Mouse (Mus musculus): ENCODE measurements around the gene Tmed11.
"Not testable (repeated sequence)": the region's sequence is repeated elsewhere in the genome, so short reads cannot be mapped to it uniquely, and the experiment has no call there.

Tmed11 gene

GRCm38 (mm10) chr5:108795263-108795662 is at the start of gene Tmed11:
Gene Tmed11 (minus strand): TSS chr5:108795363.
- DNase-seq (ENCODE audit: low spot score in 2 of 2) = not testable (repeated sequence)

GRCm38 (mm10) chr5:108836156-108836555 is 41.0 kb upstream of the Tmed11 start:
- no peak for DNase-seq (ENCODE audit: low spot score in 2 of 2)

DNA sequence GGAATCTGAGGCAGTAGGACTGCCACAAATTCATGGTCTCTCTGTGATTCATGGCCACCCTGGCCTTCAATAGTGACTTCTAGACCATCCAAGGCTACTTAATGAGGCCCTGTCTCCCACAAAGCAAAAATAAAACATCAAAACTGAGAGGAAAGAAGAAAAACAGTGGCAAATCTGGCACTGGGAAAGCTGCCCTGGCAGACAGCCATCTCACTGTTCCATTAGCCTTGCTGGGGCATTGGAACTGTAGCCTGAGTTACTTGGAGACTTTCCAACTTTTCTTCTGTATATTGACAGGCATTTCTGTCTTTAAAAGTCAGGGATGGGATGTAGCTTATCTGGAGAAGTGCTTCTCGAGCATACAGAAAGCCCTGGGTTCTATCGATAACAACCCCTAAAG is 28.1 kb upstream of the Tmed11 start:
- DNase-seq (ENCODE audit: low spot score in 2 of 2) = no peak

DNA sequence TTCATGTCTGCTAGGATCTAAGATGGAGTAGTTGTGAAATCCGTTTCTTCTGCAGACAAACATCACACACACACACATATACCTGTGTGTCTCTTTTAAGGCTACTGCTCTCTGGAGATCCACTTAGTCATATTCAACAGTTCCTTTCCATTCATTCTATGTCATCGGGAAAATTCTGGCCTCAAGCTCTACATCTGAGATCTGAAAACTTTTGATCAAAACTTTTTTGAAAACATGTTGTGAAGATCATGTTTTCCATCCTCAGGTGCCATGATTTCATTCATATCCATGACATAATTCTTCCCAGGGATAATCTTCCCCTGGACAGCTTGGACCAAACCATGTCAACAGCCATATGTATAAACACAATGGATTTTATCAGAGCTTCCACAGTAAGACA is 13.6 kb upstream of the Tmed11 start, which contains the start of gene Vmn2r8:
Gene Vmn2r8 (minus strand): TSS at position 101 of the 400 bp plus-strand sequence.
- not testable (repeated sequence) for DNase-seq (ENCODE audit: low spot score in 2 of 2)

DNA sequence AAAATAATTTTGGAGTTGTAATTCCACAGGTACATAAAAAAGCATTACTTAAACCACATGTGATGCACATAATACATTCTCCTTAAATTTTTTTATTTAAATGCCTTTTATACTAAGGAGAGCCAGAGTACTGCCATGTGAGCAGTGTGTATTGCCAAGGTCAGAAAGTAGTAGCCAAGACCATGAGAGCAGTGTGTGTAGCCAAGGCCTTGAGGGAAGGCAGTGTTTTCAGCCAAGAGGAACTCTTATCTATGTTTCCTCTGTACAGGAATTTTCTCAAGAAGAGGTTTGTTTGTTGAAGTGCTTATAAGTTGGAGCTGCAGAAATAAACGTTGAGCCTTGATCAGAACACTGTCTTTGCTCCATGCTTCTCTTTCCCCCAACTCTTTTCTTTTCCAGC is 8.5 kb upstream of the Tmed11 start:
- no peak for DNase-seq (ENCODE audit: low spot score in 2 of 2)

DNA sequence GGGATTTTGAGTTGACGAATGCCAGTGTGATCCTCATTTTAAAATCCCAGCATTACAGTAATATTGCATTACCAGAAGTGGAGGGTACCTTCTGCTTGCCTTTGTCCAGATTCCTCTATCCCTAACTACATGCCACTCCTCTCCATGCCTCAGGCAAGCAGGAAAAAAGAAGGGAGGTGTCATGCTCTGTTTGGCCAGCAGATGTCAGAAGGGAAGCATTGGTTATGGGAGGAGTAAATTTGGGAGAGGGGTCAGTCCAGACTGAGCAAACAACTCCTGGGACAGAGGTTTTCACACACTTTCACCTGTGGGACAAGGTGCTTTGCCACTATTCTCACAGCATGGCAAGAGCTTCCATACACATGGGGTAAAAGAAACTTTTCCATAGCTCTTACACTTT is 4.8 kb downstream of the Tmed11 start:
- DNase-seq (ENCODE audit: low spot score in 2 of 2) = not testable (repeated sequence)

- no peak for DNase-seq (ENCODE audit: low spot score in 2 of 2)
Measured at GRCm38 (mm10) chr5:108774630-108775306, 20.4 kb downstream of the Tmed11 start, which contains the start of gene Rnf212. Gene Rnf212 (minus strand): TSS chr5:108774982.

DNA sequence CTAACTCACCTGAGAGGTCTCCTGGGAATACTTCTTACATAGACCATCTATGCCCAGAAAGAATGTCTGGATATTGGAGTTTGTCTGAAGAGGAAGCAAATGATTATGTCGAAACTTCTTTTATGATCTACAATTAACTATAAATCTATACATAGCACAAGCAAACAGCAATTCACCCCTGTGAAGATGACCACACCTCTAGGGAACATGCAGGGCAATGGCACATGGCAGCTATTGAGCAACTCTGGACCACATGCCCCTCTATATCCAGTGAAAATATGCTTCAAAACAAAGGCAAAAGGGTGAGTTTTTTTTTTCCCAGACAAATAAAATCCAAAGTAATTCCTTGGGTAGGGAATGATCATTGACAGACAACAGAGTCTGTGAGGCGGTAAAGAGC is 35.2 kb downstream of the Tmed11 start:
- DNase-seq (ENCODE audit: low spot score in 2 of 2) = no peak

DNA sequence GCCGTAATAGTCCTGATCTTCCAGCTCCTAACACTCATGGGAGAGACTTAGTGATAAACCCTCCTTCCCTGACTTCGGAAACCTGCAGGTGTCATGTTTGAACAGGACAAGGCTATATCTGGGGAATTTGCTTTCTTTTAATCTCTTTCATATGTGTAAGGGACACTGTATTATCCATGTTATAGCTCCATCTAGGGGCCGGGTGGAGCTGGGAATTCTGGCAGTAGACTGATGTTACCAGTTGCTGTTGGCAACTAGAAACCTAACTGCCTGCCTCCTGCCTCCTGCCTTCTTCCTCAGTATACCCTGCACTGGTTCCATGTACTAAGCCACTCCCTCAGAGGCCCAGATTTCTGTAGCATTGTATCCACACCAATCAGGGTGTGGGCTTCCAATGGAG is 36.8 kb downstream of the Tmed11 start:
- DNase-seq (ENCODE audit: low spot score in 2 of 2) = no peak

DNA sequence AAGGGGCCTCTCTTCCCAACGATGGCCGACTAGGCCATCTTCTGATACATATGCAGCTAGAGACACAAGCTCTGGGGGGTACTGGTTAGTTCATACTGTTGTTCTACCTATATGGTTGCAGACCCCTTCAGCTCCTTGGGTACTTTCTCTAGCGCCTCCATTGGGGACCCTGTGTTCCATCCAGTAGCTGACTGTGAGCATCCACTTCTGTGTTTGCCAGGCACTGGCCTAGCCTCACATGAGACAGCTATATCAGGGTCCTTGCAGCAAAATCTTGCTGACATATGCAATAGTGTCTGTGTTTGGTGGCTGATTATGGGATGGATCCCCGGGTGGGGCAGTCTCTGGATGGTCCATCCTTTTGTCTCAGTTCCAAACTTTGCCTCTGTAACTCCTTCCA is 43.9 kb downstream of the Tmed11 start:
- DNase-seq (ENCODE audit: low spot score in 2 of 2) = not testable (repeated sequence)

- no peak for DNase-seq (ENCODE audit: low spot score in 2 of 2)
Measured at GRCm38 (mm10) chr5:108750328-108751210, 44.6 kb downstream of the Tmed11 start.

DNA sequence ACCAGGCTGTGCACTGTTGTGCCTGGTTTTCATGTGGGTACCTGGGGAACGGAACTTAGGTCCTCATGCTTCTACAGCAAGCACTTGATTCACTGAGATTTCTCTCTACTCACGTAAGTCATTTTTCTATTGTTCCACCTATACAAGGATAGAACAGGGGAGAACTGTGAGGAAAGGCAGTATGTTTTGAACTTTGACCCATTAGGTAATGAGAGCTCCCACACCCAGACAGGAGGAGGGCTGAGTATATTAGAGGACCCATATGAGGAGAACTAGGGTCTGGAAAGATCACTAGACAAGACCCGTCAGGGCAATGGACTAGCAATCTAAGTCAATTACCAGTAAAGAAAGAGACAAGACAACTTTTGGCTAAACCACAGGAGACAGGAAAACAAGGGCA is 50.5 kb downstream of the Tmed11 start:
- DNase-seq (ENCODE audit: low spot score in 2 of 2) = no peak

GRCm38 (mm10) chr5:108743856-108744255 is 51.3 kb downstream of the Tmed11 start:
- no peak for DNase-seq (ENCODE audit: low spot score in 2 of 2)

DNA sequence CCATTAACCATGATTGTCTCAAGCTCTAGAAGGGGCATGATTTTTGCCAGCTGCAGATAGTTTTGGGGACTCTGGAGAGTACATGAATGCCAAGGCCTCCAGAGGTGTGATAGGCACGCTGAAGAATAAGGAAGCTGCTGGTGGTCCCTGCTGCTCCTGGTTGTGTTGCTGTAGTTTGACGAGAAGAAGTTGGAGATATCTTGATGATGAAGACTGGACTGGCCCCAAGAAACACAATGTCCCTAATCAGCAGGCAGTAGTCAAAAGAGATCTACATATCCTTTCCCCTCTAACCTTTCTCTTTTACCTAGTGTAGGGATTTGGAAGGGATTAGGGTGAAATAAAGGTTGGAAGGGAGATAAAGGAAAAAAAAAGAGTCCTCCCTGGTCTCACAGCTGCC is 52.6 kb downstream of the Tmed11 start:
- no peak for DNase-seq (ENCODE audit: low spot score in 2 of 2)

GRCm38 (mm10) chr5:108741844-108742243 is 53.3 kb downstream of the Tmed11 start:
- no peak for DNase-seq (ENCODE audit: low spot score in 2 of 2)

- DNase-seq (ENCODE audit: low spot score in 2 of 2) = no peak
Measured at GRCm38 (mm10) chr5:108727425-108727824, 67.7 kb downstream of the Tmed11 start.
